Mouse (Mus musculus) fat pad, adult 2 months (tissue): ENCODE measurements around the gene Il16.

Experiments used
- DNase-seq: peaks from one replicate; pipeline ENCODE4 v3.0.0-alpha.2; 2011; ENCODE audit warnings: low read depth, low spot score; ENCODE audit errors: extremely low read depth

Il16 gene

DNA sequence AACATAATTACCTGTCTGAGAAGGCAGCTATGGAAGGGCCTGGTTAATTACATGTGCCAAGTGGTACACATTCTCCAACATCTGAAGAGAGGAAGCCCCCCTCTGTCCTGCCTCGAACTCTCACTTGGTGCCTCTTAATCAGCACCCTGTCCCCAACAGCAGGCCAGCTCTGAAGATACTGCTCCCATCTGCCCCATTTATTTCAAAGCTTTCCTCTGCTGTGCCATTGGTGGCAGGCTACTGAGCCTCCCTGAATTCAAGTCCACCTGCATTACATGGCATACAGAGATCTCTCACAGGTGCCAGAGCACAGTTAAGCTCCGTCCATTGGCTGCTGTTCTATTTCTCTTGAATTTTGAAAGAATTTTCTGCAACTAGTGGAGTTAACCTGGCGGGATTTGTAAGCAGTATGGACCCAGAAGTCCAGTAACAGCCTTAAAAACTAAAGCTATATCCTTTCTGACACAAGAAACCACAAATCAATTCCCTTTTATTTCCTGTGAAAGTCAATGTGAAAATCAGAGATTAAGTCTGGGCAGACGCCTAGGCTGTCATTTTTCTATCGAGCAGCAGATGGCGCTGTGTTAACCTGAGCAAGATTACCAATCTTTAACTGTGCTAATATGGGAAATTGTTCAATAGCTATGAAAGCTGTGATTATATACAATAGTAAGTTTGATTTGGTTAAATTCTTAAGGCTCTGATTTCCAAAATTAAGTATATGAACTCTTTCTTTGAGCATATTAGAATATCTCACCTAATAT, 49.9 kb downstream of the Il16 start:
- DNase-seq, result no peak

DNA sequence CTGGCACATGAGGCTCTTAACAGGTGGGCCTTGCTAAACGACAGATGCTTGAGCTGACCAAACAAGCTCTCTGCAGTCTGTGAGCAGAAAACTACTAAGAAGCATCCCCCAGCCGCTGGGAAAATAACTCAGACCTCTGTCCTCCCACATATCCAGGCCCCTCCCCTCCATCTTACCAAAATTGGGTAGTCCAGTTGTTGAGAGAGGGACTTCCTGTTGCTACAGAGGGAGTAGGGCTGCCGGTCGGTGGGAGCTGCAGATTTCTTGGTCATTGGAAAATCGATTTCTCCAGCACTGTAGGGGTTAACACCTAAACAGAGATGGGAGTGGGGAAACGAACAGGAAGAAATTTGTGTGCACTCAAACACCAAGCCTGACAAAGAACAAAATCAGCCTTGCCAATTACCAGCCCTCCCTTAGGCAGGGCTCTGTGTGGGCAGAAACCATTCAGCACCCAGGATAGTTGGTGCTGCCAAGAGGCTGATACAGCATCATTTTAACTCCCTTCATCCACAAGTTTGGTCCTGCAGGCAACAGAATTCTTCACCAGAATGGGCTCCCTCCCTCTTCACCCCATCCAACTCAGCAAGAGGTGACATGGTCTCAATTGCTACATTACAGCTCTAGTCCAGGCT, 62.8 kb downstream of the Il16 start:
- DNase-seq, result no peak

GRCm38 (mm10) chr7:83678506-83678905, 67.0 kb downstream of the Il16 start:
- DNase-seq, result no peak

DNA sequence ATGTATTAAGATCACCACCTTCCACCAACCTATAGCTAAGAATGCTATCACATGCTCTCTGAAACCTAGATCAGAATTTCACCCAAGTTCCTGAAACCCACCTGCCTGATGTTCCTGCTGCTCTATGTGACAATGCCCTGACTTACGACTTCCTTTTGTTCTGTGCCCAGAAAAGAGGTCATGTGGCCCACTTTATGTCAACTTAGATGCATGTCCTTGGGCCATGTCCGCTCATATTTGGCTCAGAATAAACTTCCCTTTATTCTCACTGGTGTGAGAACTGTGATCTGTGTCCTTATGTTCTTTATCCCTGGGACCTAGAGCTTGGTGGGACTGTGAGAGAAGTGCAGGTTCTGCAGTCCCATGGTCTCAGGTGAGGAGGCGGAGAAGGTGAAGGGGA, 68.2 kb downstream of the Il16 start:
- DNase-seq, result no peak

DNA sequence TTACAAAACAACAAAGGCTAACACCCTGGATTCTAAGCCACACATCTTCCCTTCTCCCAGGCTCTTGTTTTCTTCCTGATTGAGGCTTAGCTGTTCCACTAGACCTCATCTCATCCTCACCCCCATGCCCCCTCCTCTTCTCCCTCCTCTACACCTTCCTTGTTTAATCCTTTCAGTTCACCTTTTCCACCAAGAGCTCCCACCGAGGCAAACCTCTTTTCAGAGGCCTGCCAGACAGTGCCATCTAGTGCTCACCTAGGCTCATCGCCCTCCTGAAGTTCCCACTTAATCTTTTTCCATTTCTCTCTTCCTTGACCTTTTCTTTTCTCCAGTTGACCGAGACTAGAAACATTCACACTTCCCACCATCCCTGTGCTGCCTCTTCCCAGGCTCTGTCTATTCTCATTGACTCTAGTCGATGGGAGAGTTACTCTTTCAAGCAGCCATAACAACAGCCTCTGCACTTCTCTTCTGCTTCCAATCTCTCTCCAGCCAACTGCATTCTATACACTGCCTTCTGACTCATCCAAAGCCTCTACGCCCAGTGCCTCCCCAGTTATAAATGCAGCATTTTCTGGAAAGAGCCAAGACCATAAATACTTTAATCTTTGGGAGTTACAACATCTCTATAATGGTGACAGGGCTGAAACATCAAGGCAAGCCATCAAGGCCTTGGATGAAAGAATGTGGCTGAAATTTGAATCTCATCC, 69.8 kb downstream of the Il16 start:
- no peak for DNase-seq

- DNase-seq, result no peak
Measured at GRCm38 (mm10) chr7:83671573-83671972, 74.0 kb downstream of the Il16 start.

- DNase-seq, result no peak
Measured at GRCm38 (mm10) chr7:83668724-83669123, 76.8 kb downstream of the Il16 start.

DNA sequence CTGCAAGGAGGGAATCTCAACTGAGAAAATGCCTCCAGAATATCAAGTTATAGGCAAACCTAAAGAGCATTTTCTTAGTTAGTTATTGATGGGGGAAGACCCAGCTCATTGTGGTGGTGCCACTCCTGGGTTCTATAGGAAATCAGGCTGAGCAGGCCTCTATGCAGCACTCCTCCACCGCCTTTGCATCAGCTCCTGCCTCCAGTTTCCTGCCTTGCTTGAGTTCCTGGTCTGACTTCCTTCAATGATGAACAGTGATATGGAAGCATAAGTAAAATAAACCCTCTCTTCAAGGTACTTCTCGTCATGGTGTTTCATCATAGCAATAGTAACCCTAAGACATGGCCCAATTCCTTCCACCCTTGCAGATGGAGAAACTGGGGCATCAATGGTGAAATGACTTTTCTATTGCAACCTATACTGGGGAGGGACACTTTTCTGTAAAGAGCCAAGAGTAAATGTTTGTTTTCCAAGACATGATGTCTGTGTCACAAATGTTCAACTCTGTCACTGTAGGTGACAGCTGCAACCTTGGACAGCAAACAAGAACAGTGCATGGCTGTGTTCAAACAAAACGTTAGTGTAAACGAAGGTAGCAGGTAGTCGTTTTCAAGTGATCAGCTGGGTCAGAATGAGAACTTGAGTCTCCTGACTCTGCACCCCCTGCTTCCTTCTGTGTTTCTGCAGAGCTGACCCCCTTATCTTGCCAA, 77.4 kb downstream of the Il16 start:
- no peak for DNase-seq

DNA sequence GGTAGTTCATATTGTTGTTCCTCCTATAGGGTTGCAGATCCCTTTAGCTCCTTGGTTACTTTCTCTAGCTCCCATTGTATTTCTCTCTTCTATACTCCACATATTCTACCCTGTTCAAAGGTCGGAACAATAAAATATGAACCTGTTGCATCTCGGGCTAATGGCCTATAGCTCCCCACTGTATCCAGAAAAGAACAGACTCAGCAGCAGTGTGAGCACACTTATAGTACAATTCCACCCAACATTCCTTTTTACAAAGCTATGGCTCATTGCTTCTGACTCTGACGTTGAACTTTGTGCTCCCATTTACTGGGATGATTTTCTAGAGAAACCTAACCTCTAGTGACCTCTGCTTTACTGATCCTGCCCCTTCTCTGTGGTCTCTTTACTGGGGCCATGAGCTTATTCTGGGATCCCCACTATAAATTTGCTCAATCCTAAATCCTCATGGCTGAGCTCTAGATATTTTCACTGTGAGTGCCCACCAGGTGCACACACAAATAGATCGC, 79.4 kb downstream of the Il16 start:
- DNase-seq, result no peak

GRCm38 (mm10) chr7:83662711-83663375, 82.7 kb downstream of the Il16 start:
- DNase-seq, result no peak

DNA sequence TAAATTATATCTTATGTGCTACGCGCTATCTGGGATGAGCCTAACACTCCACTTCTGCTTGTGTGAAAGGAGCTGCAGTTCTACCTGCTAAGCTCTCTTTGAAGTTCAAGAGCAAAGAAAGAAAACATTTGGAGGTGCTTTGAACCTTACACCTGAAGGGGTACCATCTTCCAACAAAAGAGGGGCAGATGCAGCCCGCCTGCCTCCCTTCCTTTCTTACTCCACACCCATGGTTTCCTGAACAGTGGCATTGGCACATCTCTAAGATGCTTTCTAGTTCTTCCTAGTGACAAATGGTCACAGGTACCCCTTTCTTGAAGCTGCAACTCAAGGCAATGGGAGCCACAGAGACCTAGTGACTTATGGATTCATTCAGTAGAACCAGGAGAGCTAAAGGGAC, 83.8 kb downstream of the Il16 start:
- DNase-seq, result no peak

- DNase-seq, result no peak
Measured at GRCm38 (mm10) chr7:83661031-83661430, 84.5 kb downstream of the Il16 start.

DNA sequence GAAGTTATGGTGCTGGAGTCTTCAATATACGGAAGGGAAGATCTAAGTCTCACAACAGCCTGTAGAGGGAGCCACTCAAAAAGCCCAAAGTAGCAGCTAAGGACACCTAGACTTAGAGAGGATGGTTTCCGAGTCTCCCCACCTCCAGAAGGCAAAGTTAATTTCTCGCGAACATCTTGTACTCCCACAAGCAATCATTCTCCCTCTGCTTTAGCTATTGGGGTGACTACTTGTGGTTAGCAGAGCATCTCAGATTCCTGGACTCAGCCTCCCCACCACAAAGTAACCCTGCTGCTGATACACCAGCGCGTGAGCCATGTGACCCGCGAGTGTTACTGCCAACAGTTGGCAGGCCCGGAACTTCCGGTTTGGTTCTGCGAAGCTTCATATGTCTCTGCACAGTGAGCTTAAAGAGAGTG, 85.2 kb downstream of the Il16 start:
- DNase-seq, result no peak

DNA sequence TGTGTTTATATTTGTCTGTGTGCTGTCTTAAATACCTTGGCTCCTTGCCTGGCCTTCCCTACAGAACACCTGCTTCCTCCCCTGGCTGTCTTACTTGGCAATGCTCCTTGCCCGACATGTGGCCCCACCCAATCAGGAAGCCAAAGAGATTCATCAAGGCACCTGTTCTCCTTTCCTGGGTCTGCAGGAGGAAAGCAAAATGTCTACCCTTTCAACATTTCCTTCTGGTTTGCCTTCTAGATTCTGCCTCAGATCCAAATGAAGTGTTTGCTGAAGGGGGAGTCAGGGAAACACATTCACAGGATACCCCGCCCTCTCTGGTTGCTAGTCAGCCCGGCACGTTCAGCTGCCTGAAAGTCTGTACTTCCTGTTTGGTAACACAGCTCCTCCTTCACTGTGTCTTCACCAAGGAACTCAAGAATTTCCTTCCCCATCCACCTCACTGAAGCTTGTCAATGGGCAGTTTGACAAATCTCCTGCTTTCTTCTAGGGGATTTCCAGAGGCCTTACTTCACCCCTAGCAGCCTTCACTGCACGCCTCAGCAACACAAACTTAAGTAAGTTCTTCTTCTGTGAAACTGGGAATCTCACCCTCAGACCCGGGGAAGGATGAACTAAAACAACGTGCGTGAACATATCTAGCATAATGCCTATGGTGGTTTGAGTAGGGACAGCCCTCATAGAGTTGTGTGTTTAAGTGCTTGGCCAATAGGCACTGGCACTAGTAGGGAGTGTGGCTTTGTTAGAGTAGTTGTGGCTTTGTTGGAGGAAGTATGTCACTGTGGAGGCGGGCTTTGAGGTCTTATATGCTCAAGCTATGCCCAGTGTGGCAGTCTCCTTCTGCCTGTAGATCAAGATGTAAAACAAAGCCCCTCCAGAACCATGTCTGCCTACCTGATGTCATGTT, 86.1 kb downstream of the Il16 start:
- no peak for DNase-seq

DNA sequence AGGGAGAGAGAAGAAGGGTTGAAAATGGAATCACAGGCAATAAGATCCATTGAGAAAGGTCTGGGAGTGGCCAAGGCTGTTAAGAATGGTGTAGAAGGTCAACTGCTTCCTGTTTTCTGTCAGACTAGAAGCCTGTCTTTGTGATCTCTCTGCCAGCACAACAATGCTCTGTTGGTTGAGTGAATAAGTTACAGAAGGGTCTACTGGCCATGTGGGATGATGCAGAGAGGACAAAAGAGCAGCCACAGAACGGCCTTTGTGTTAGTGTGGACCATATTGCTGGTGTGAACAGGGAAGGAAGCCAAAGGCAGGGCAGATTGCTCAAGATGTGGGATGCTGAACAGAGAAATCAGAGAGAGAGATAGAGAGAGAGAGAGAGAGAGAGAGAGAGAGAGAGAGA, 86.8 kb downstream of the Il16 start:
- no peak for DNase-seq

DNA sequence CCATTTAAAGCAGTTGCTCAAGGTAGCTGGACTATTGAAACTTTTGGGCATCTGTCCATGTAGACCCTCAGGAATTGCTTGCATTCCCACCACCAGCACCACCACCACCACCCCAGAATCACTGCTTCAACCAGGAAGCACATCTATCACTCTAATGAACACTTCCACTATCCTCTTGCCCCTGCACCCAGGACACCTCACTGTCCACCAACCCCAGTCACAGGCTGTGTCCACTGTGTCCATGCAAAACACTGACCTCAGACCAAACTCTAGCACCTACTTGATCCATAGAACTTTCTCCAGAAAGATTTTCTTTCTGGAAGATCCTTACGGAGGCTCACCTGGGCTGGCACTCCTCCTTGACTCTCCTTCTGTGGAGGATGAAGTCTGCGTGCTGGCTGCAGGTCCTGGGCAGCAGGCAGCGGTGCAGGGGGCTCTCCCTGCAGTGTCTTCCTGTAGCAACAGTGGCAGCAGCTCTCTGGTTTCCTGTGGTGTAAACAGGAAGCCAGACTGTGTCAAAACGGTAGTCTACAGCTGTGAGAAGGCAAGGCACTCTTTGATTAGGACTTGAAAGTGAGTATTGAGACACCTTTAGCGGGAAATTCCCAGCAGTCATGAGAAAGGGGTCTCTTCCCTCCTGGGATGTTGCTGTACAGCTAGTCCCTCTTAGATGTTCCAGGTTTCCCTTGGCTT, 90.4 kb downstream of the Il16 start:
- no peak for DNase-seq

- DNase-seq, result no peak
Measured at GRCm38 (mm10) chr7:83654196-83654595, 91.3 kb downstream of the Il16 start.

DNA sequence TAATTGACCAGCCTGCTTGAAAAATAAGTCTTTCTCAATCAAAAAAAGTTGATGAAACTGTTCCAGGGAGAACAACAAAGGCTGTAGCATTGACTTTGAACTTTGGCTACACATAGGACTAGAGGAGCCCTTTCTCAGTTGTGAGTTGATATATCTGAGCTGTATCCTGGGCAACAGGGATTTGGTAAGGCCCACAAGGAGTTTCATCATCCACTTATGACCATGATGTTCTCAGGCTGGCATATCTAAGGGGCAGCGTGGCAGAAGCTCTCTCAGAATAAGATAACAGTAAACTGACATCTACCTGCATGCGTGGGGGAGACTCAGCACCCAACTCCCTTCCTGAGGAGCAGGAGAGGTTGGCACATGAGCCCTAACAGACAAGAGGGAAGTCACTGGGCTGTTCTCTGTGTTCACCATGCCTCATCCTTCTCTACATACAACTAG, 91.9 kb downstream of the Il16 start:
- DNase-seq, result no peak

- DNase-seq, result no peak
Measured at GRCm38 (mm10) chr7:83652498-83652897, 93.0 kb downstream of the Il16 start.
